Mouse (Mus musculus) ES-E14 (cell line): ENCODE data around the gene Naxd. TPM values are rescaled to one million over a fixed set of nuclear protein-coding genes. Genes with fewer than 3 reads are reported as not detected.

Experiments
- DNase-seq: peaks from one replicate; pipeline ENCODE4 v3.0.0-alpha.2; 2013; ENCODE audit warnings: low read depth, low spot score
- H3K27ac ChIP-seq: 2 replicates; pipeline ENCODE4 v1.5.1; 2012; ENCODE audit warnings: low read depth, mild to moderate bottlenecking, low read length, moderate library complexity, mixed read lengths; ENCODE audit not compliant: poor library complexity, insufficient read depth, severe bottlenecking
- H3K36me3 ChIP-seq: 2 replicates; pipeline ENCODE4 v1.6.1; 2012; ENCODE audit warnings: mild to moderate bottlenecking, low read length, moderate library complexity, mixed read lengths; ENCODE audit not compliant: control insufficient read depth, poor library complexity, insufficient read depth, severe bottlenecking
- H3K4me1 ChIP-seq, 2 experiments: fragments of 150-350 bp in 1 of 2; sonication (generic) in 1 of 2; 2 replicates each; pipeline ENCODE4 v1.6.1; 2012; ENCODE audit warnings: low read length in 2 of 2, mild to moderate bottlenecking in 1 of 2, mixed read lengths in 1 of 2; ENCODE audit not compliant: control insufficient read depth in 2 of 2, insufficient read depth in 2 of 2, poor library complexity in 1 of 2
- H3K4me3 ChIP-seq, 2 experiments: fragments of 150-350 bp in 1 of 2; sonication (generic) in 1 of 2; 2 replicates each; pipeline ENCODE4 v1.5.1; 2012; ENCODE audit warnings: low read length in 2 of 2, low read depth in 1 of 2, mild to moderate bottlenecking in 1 of 2, mixed read lengths in 1 of 2; ENCODE audit not compliant: insufficient read depth in 1 of 2, poor library complexity in 1 of 2, severe bottlenecking in 1 of 2
- H3K9ac ChIP-seq: 2 replicates; pipeline ENCODE4 v1.6.1; 2012; ENCODE audit warnings: low read depth, mild to moderate bottlenecking, low read length, mixed read lengths; ENCODE audit not compliant: poor library complexity, insufficient read depth, severe bottlenecking
- H3K9me3 ChIP-seq: fragments of 150-350 bp; sonication (generic); 2 replicates; pipeline ENCODE4 v1.6.1; 2012; ENCODE audit warnings: low read depth, mild to moderate bottlenecking, low read length; ENCODE audit not compliant: control insufficient read depth, insufficient read depth
- CHD2 ChIP-seq: IDR thresholded peaks from 2 replicates; pipeline ENCODE4 v1.6.1; 2014; ENCODE audit warnings: mild to moderate bottlenecking, low read depth, low read length, inconsistent platforms
- HCFC1 ChIP-seq: IDR thresholded peaks from 2 replicates; pipeline ENCODE4 v1.6.1; 2012; ENCODE audit warnings: low read length, inconsistent platforms, borderline replicate concordance; ENCODE audit not compliant: insufficient read depth
- MAFK ChIP-seq: IDR thresholded peaks from 2 replicates; pipeline ENCODE4 v1.6.1; 2014; ENCODE audit warnings: mild to moderate bottlenecking, low read depth, low read length, inconsistent platforms; ENCODE audit not compliant: insufficient read depth
- ZC3H11A ChIP-seq: IDR thresholded peaks from 2 replicates; pipeline ENCODE4 v1.6.1; 2012; ENCODE audit warnings: low read depth, mild to moderate bottlenecking, inconsistent platforms, low read length, borderline replicate concordance
- ZNF384 ChIP-seq: IDR thresholded peaks from 2 replicates; pipeline ENCODE4 v1.6.1; 2012; ENCODE audit warnings: low read depth, low read length, inconsistent platforms
- in situ Hi-C, 2 experiments: fragments of 600-800 bp; cut with MboI; formaldehyde crosslinking; loops; one replicate each; pipeline ENCODE4 v1.15.1; 2025; ENCODE audit warnings: low sequenced_read_pairs in 2 of 2, inconsistent platforms in 1 of 2; ENCODE audit not compliant: unreplicated experiment in 2 of 2
- total RNA-seq: library from RNA; depleted of rRNA; stranded (reverse); fragments of 300-350 nt; gene quantifications from 2 replicates; pipeline ENCODE4 v1.2.3, GENCODE M21; 2012

Naxd gene
- total RNA-seq, 1 experiment: 42.7 TPM

DNA sequence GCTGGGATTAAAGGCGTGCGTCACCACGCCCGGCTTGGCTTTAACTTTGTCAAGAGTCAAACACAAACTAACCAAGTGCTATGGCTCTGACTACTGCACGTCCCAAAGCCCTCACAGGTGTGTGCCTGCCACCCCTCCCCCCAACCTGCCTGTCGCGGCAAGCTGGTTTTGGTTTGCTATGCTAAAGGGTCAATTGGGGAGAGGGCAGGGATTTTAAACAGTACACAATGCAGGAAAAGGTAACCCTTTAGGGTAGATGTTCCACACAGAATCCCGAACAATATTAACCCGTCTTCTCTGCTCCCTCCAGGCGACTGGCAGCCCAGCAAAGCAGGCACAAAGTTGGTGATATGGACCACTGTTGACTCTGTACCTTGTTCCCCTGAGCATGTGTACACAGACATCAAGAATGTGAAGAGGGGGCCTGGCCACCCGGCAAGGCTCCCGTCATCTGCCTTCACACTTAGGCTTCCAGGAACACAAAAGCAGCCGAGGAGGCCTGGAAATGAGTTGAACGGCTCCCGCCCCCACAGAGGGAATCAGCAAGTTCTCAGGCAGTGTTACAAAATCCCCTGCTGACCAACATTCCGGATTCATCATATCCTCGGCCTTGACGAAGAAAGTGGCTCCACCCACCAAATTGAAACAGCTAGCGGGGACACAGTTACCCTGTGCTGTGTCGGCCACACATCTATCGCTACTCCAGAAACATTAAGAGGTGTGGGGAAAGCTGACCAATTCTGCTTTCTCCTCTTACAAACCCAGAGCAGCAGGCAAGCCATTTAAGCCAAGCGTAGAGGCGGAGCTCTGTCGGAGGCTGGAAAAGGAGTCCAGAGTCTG is 20.7 kb upstream of the Naxd start:
- Histone ChIP-seq H3K36me3 (no peaks in the 10 kb centered on the region), H3K4me1 (peaks cover 2 to 7% of the 10 kb centered on the region in 2 experiments; a peak in 2 of 4 replicates), H3K9me3 (no peaks in the 10 kb centered on the region), H3K27ac (no peak overlapping the region), H3K4me3 (peak overlapping the region; percentile 28 to 33; a peak in 2 of 4 replicates), H3K9ac (no peak overlapping the region)
- in situ Hi-C loops: loop anchor here in 1 of 2 experiments (25.0 kb wide), 1 partner anchor 911 kb away; the partner anchor contains the start of gene Sox1
- no peak for TF ChIP-seq MAFK
- no peak for TF ChIP-seq CHD2
- no peak for TF ChIP-seq ZC3H11A
- no peak for TF ChIP-seq HCFC1
- TF ChIP-seq ZNF384: no peak
- DNase-seq: no peak

DNA sequence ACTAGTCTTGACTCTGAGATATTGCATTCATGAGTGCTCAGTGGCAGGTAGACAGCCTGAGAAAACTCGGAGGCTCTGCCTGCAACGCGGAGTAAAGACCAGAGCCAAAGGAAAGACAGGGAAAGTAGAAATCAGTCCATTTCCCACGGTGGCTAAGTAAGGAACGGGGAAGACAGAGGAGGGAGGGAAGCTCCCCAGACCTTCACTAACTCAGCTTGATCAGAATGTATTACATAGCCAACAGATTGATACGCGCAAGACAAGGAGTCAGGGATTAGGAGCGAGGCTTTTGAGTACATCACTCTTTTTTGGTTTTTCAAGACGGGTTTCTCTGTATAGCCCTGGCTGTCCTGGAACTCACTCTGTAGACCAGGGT is 20.1 kb upstream of the Naxd start:
- TF ChIP-seq HCFC1 (no peak), ZNF384 (no peak), ZC3H11A (no peak), MAFK (no peak), CHD2 (no peak)
- Histone ChIP-seq H3K9ac (no peak overlapping the region), H3K27ac (no peak overlapping the region), H3K36me3 (no peaks in the 10 kb centered on the region), H3K4me3 (peak overlapping the region; percentile 28 to 33; a peak in 2 of 4 replicates), H3K9me3 (no peaks in the 10 kb centered on the region), H3K4me1 (peaks cover 2 to 10% of the 10 kb centered on the region in 2 experiments; a peak in 2 of 4 replicates)
- in situ Hi-C loops: loop anchor here in 1 of 2 experiments (25.0 kb wide), 1 partner anchor 910 kb away; the partner anchor contains the start of gene Sox1
- no peak for DNase-seq

DNA sequence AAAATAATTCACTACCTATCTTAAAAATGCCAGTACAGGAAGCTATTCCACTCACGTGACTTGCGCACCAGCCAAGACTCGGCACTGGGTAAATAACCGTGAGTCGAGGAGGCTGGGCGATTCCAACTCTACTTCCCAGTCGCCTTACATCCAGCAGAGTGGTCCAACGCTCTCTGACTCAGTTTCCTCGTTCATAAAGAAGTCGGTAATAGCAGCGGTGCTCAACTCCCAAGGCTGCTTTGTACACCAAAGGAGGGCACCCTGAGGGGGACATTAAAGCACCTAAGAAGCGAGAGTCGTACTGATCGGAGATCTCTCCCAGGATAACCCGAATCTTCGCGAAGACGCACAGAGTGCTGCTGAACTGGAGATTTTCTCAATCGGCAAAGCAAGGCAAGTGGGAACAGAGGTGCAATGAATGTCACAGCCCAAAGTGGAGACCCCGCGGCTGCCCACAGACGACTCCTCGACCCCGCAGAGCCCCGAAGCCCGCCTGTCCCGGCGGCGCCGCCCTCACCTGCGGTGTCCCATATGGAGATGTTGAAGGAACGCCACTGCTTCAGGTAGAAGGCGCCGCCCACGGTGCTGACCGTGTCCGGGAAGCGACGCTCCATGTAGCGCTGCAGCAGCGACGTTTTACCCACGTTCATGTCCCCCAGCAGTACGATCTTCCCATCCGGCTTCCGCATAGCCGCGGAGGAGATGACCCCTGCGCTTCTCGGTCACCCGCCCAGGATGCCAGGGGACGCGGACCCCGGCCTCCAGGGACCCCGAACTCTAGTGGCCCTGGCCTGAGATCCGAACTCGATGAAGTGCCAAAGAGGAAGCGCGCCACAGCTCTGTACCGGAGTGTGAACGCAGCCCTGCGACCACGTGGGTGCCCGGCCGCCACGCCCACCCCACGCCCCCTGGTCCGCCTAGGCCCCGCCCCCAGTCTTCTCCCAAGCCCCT is 19.2 kb upstream of the Naxd start, which contains the start of gene Rab20:
TSS of gene Rab20 (minus strand) at position 900 of the 951 bp plus-strand sequence.
- in situ Hi-C loops: loop anchor here in 1 of 2 experiments (25.0 kb wide), 1 partner anchor 909 kb away; the partner anchor contains the start of gene Sox1
- TF ChIP-seq ZNF384 (no peak), ZC3H11A (no peak), MAFK (no peak), HCFC1 (no peak), CHD2 (no peak)
- H3K27ac ChIP-seq: no peak within 1 kb of the TSS
- no peak for DNase-seq
- peak within 1 kb of the TSS; percentile 47 for H3K9ac ChIP-seq
- H3K9me3 ChIP-seq: no peaks in the 10 kb centered on the region
- peak within 1 kb of the TSS; percentile 75 to 76 for H3K4me3 ChIP-seq
- no peaks in the 10 kb centered on the region for H3K36me3 ChIP-seq
- peaks cover 2 to 10% of the 10 kb centered on the region in 2 experiments; a peak in 2 of 4 replicates for H3K4me1 ChIP-seq

DNA sequence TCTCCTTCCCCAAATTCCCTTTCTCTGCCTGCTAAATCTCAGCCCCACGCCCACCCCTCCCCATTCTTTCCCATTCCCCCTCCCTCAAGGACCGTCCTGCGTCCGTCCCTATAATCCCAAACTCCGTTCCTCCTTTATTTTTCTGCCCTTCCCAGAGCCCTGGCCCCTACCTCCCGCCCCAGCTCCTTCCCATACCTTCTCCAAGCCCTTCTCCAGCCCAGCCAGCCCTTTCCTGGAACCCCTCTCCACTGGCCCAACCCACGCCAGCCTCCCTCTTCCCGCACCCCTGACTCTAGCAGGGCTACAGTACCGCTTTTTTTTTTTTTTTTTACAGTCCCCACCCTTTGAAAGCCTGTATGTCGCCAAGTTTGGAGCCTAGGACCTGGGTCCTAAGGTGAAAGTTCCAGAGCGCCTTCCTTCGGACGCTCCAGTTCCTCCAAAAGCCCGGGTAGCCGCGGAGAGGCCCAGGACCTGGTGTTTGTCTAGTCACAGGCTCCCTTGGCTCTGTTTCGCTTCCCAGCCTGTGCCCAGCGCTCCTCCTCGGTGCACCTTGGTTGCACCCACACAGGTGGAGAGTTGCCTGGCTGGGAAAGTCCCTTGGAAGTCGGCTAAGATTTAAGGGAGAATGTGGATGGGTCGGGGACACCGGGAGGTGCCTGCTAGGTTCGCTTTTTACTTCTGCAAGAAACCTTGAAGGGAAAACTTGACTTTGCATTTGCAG is 18.3 kb upstream of the Naxd start:
- peak overlapping the region; percentile 47 for H3K9ac ChIP-seq
- H3K27ac ChIP-seq: no peak overlapping the region
- no peak for DNase-seq
- H3K4me1 ChIP-seq: peaks cover 2 to 10% of the 10 kb centered on the region in 2 experiments; a peak in 2 of 4 replicates
- in situ Hi-C loops: loop anchor here in 1 of 2 experiments (25.0 kb wide), 1 partner anchor 908 kb away; the partner anchor contains the start of gene Sox1
- no peak for TF ChIP-seq ZC3H11A
- no peak for TF ChIP-seq ZNF384
- TF ChIP-seq CHD2: no peak
- no peak for TF ChIP-seq MAFK
- TF ChIP-seq HCFC1: no peak
- no peaks in the 10 kb centered on the region for H3K36me3 ChIP-seq
- no peaks in the 10 kb centered on the region for H3K9me3 ChIP-seq
- peak overlapping the region; percentile 75 to 76 for H3K4me3 ChIP-seq
